ENCODE assay signal across 8 mouse cellular contexts in genomic region chr6:8066208-8066607, GRCm38 (mm10).
A peak's percentile ranks its signal among the peaks of the same experiment; 100 is the strongest.
DNase-seq lines count a peak whose midpoint lies in the region; ATAC-seq and TF ChIP-seq lines count a peak whose summit lies in the region.

No protein-coding gene starts in this region.

- no peaks in the 10 kb centered on the region for H3K27me3 ChIP-seq in forebrain, embryonic 12.5 days
- no peaks in the 10 kb centered on the region for H3K27me3 ChIP-seq in forebrain, embryonic 15.5 days
- H3K27me3 ChIP-seq in liver, postnatal 0 days (ENCODE audit: insufficient read depth, low read length): no peaks in the 10 kb centered on the region

- no peaks in the 10 kb centered on the region for H3K36me3 ChIP-seq in forebrain, embryonic 12.5 days (replicated peaks)
- no peaks in the 10 kb centered on the region for H3K36me3 ChIP-seq in forebrain, embryonic 15.5 days
- no peaks in the 10 kb centered on the region for H3K36me3 ChIP-seq in liver, postnatal 0 days (replicated peaks; ENCODE audit: insufficient read depth, low read length)

- H3K9me3 ChIP-seq in forebrain, embryonic 12.5 days: no peaks in the 10 kb centered on the region
- no peaks in the 10 kb centered on the region for H3K9me3 ChIP-seq in forebrain, embryonic 15.5 days
- no peaks in the 10 kb centered on the region for H3K9me3 ChIP-seq in liver, postnatal 0 days (ENCODE audit: low read length)

- TF ChIP-seq POLR2A in cortical plate, adult 2 months (IDR thresholded peaks at IDR 0.05; ENCODE audit: extremely low read depth, insufficient read depth, low read length): no peak

- DNase-seq in urinary bladder, postnatal 14 days (ENCODE audit: low spot score): peak; percentile 48
- DNase-seq in urinary bladder, postnatal 10 days (ENCODE audit: low spot score): no peak
- peak; percentile 21 to 64 for DNase-seq in kidney, adult 8-10 months
- DNase-seq in liver, postnatal 0 days: peak; percentile 45
- peak; percentile 61 for DNase-seq in thymus, postnatal 0 days (ENCODE audit: low spot score)

- no peak overlapping the region for H3K9ac ChIP-seq in forebrain, embryonic 12.5 days
- no peak overlapping the region for H3K9ac ChIP-seq in forebrain, embryonic 15.5 days (replicated peaks)
- H3K9ac ChIP-seq in liver, postnatal 0 days (replicated peaks): no peak overlapping the region

- TF ChIP-seq EP300 in liver, postnatal 0 days (IDR thresholded peaks at IDR 0.05; ENCODE audit: low read depth): no peak

- TF ChIP-seq CTCF in cortical plate, adult 2 months (IDR thresholded peaks at IDR 0.05; ENCODE audit: extremely low read depth, insufficient read depth, low read length): peak; percentile 59
- peak; percentile 70 for TF ChIP-seq CTCF in liver, postnatal 0 days (IDR thresholded peaks at IDR 0.05; ENCODE audit: low read depth)

- ATAC-seq in forebrain, embryonic 12.5 days (ENCODE audit: low FRiP score): peak; percentile 30; the same call in 1 of the 2 replicates
- ATAC-seq in forebrain, embryonic 15.5 days (replicated peaks): no peak
- ATAC-seq in liver, postnatal 0 days: no peak

- H3K4me1 ChIP-seq in forebrain, embryonic 12.5 days: no peaks in the 10 kb centered on the region
- no peaks in the 10 kb centered on the region for H3K4me1 ChIP-seq in forebrain, embryonic 15.5 days
- no peaks in the 10 kb centered on the region for H3K4me1 ChIP-seq in cortical plate, adult 2 months (ENCODE audit: control insufficient read depth, insufficient read depth, low read length)
- H3K4me1 ChIP-seq in liver, postnatal 0 days (ENCODE audit: insufficient read depth): no peaks in the 10 kb centered on the region

- no peak overlapping the region for H3K4me2 ChIP-seq in forebrain, embryonic 12.5 days
- no peak overlapping the region for H3K4me2 ChIP-seq in forebrain, embryonic 15.5 days (replicated peaks)
- H3K4me2 ChIP-seq in liver, postnatal 0 days (ENCODE audit: low read depth, low read length): no peak overlapping the region

- no peak overlapping the region for H3K4me3 ChIP-seq in forebrain, embryonic 12.5 days (replicated peaks)
- no peak overlapping the region for H3K4me3 ChIP-seq in forebrain, embryonic 15.5 days
- no peak overlapping the region for H3K4me3 ChIP-seq in cortical plate, adult 2 months (ENCODE audit: insufficient read depth, low read length)
- H3K4me3 ChIP-seq in liver, postnatal 0 days (ENCODE audit: low read depth, low read length): no peak overlapping the region

- 54% methylated on average over 3 of the region's 3 CpGs for WGBS in forebrain, embryonic 12.5 days
- 49% methylated on average over 3 of the region's 3 CpGs for WGBS in forebrain, embryonic 15.5 days
- WGBS in liver, postnatal 0 days (ENCODE audit: insufficient replicate concordance): 36% methylated on average over 3 of the region's 3 CpGs

- H3K27ac ChIP-seq in forebrain, embryonic 12.5 days: no peak overlapping the region
- H3K27ac ChIP-seq in forebrain, embryonic 15.5 days (replicated peaks): no peak overlapping the region
- no peak overlapping the region for H3K27ac ChIP-seq in cortical plate, adult 2 months (ENCODE audit: insufficient read depth, low read length)
- no peak overlapping the region for H3K27ac ChIP-seq in liver, postnatal 0 days (ENCODE audit: low read depth)
